Comparison of ENCODE assay signal across 28 mouse cellular contexts in the genomic region with DNA sequence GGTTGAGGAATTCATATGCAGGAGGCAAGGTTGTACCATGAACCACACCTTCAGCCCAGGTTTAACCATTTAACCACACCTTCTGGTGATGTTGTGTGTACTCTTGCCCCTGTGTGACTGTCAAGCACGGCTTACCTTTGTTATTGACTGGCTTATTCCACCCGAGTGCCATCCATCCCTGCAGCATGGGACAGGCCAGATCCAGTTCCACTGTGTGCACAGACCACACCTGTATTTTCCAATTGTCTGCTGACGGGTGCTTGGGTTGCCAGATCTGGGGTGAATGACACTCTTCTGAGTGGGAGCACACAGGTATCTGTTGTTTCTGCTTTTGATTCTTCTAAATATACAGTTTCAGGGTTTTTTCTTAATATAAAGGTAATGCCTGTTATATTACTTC.
DNase-seq lines count a peak whose midpoint lies in the region; ATAC-seq and TF ChIP-seq lines count a peak whose summit lies in the region.
"Had no signal": no experiment of that assay in that cellular context is flagged by ENCODE, and none has a peak within 500 bp of the region (broad histone marks: within the 10 kb centered on the region; RNA-seq: fewer than 3 reads in every experiment).

No protein-coding gene starts in this region.

- H3K4me2 ChIP-seq in heart, embryonic 13.5 days: no peak overlapping the region
- H3K4me2 ChIP-seq in intestine, embryonic 16.5 days (ENCODE audit: low read depth, low read length): no peak overlapping the region
- H3K4me2 ChIP-seq in stomach, postnatal 0 days (replicated peaks; ENCODE audit: low read depth): no peak overlapping the region
- H3K4me2 ChIP-seq: embryonic facial prominence, embryonic 13.5 days; forebrain, embryonic 12.5 days; forebrain, embryonic 15.5 days; hindbrain, embryonic 13.5 days had no signal

- no peak for DNase-seq in heart, postnatal 25 days (ENCODE audit: low spot score)
- DNase-seq in stomach, postnatal 0 days (ENCODE audit: low spot score): no peak
- no peak for DNase-seq in lung, postnatal 25 days (ENCODE audit: low spot score)
- DNase-seq: adrenal gland, adult 8-10 months; adrenal gland, postnatal 25 days; cerebellum, adult 11-12 months; cerebellum, adult 8-10 months; cerebellum, postnatal 10 days; cerebellum, postnatal 36 days; embryo, embryonic 11 days; gastrocnemius, postnatal 10 days; gastrocnemius, postnatal 36 days; heart, adult 2 months; heart, postnatal 36 days had no signal

- 76% methylated on average over 3 of the region's 3 CpGs for WGBS in heart, embryonic 13.5 days
- 63% methylated on average over 3 of the region's 3 CpGs for WGBS in intestine, embryonic 16.5 days
- WGBS in stomach, postnatal 0 days: 61% methylated on average over 3 of the region's 3 CpGs

- intact Hi-C loops in heart, postnatal 25 days (cut with DNase I): no loop called here

- no peaks in the 10 kb centered on the region for H3K9me3 ChIP-seq in heart, embryonic 13.5 days
- H3K9me3 ChIP-seq in intestine, embryonic 16.5 days (ENCODE audit: control insufficient read depth, low read length): no peaks in the 10 kb centered on the region
- H3K9me3 ChIP-seq in stomach, postnatal 0 days (ENCODE audit: control insufficient read depth, low read length): no peaks in the 10 kb centered on the region
- H3K9me3 ChIP-seq: embryonic facial prominence, embryonic 10.5 days; embryonic facial prominence, embryonic 13.5 days; forebrain, embryonic 12.5 days; forebrain, embryonic 15.5 days; G1E; heart, embryonic 10.5 days; hindbrain, embryonic 10.5 days; hindbrain, embryonic 13.5 days had no signal

- no peak overlapping the region for H3K4me3 ChIP-seq in heart, embryonic 13.5 days
- no peak overlapping the region for H3K4me3 ChIP-seq in intestine, embryonic 16.5 days (ENCODE audit: low read length)
- no peak overlapping the region for H3K4me3 ChIP-seq in stomach, postnatal 0 days (ENCODE audit: low read depth, low read length)
- H3K4me3 ChIP-seq: embryonic facial prominence, embryonic 10.5 days; embryonic facial prominence, embryonic 13.5 days; erythroblast, embryonic 14.5 days; forebrain, embryonic 12.5 days; forebrain, embryonic 15.5 days; heart, adult 2 months; heart, embryonic 10.5 days; hindbrain, embryonic 10.5 days; hindbrain, embryonic 13.5 days had no signal

- H3K36me3 ChIP-seq in heart, embryonic 13.5 days: no peaks in the 10 kb centered on the region
- no peaks in the 10 kb centered on the region for H3K36me3 ChIP-seq in intestine, embryonic 16.5 days (ENCODE audit: control insufficient read depth, insufficient read depth, low read length)
- H3K36me3 ChIP-seq in stomach, postnatal 0 days (ENCODE audit: control insufficient read depth, insufficient read depth, low read length): no peaks in the 10 kb centered on the region
- H3K36me3 ChIP-seq: embryonic facial prominence, embryonic 10.5 days; embryonic facial prominence, embryonic 13.5 days; forebrain, embryonic 12.5 days; forebrain, embryonic 15.5 days; G1E; heart, embryonic 10.5 days; hindbrain, embryonic 10.5 days; hindbrain, embryonic 13.5 days had no signal

- H3K4me1 ChIP-seq in heart, embryonic 13.5 days: peaks cover 20% of the 10 kb centered on the region
- H3K4me1 ChIP-seq in intestine, embryonic 16.5 days (ENCODE audit: control insufficient read depth, insufficient read depth, low read length): peaks cover 3% of the 10 kb centered on the region
- 0 out of 2 replicates have a peak, but pooled peaks cover 2% of the 10 kb centered on the region for H3K4me1 ChIP-seq in stomach, postnatal 0 days (replicated peaks; ENCODE audit: control insufficient read depth, insufficient read depth)

- no peak overlapping the region for H3K9ac ChIP-seq in heart, embryonic 13.5 days
- no peak overlapping the region for H3K9ac ChIP-seq in intestine, embryonic 16.5 days (ENCODE audit: low read depth, low read length)
- no peak overlapping the region for H3K9ac ChIP-seq in stomach, postnatal 0 days (ENCODE audit: low read length)
- H3K9ac ChIP-seq: embryonic facial prominence, embryonic 13.5 days; forebrain, embryonic 12.5 days; forebrain, embryonic 15.5 days; hindbrain, embryonic 13.5 days had no signal

- TF ChIP-seq EP300 in stomach, postnatal 0 days (optimal IDR thresholded peaks at IDR 0.05): no peak

- no peak overlapping the region for H3K27ac ChIP-seq in heart, embryonic 13.5 days (replicated peaks)
- no peak overlapping the region for H3K27ac ChIP-seq in intestine, embryonic 16.5 days (ENCODE audit: low read length)
- no peak overlapping the region for H3K27ac ChIP-seq in stomach, postnatal 0 days (replicated peaks)
- H3K27ac ChIP-seq: embryonic facial prominence, embryonic 10.5 days; embryonic facial prominence, embryonic 13.5 days; forebrain, embryonic 12.5 days; forebrain, embryonic 15.5 days; heart, adult 2 months; heart, embryonic 10.5 days; hindbrain, embryonic 10.5 days; hindbrain, embryonic 13.5 days had no signal

- peaks cover 6% of the 10 kb centered on the region; the same call in 1 of the 2 replicates for H3K27me3 ChIP-seq in heart, embryonic 13.5 days (replicated peaks)
- peaks cover 4% of the 10 kb centered on the region; the same call in 1 of the 2 replicates for H3K27me3 ChIP-seq in intestine, embryonic 16.5 days (replicated peaks; ENCODE audit: control insufficient read depth, insufficient read depth, low read length)
- no peaks in the 10 kb centered on the region for H3K27me3 ChIP-seq in stomach, postnatal 0 days (ENCODE audit: control insufficient read depth, insufficient read depth, low read length)
- H3K27me3 ChIP-seq: forebrain, embryonic 15.5 days had no signal

- TF ChIP-seq CTCF in stomach, postnatal 0 days (IDR thresholded peaks at IDR 0.05; ENCODE audit: low read depth): no peak

- ATAC-seq in heart, embryonic 13.5 days (ENCODE audit: extremely low read depth, insufficient number of reproducible peaks, low FRiP score, low TSS enrichment): 0 out of 2 replicates have a peak, but pooled peaks have one; percentile 2
- peak; percentile 53; the same call in 1 of the 2 replicates for ATAC-seq in intestine, embryonic 16.5 days
- peak; percentile 76 for ATAC-seq in stomach, postnatal 0 days (ENCODE audit: low FRiP score, low TSS enrichment)
- no peak for ATAC-seq in activated CD4-positive, CD25-positive, alpha-beta regulatory T cell, adult 4 months
- ATAC-seq: forebrain, embryonic 15.5 days; hindbrain, embryonic 16.5 days; Patski had no signal
